Mouse (Mus musculus): ENCODE measurements at regions not wholly inside any gene's neighbourhood (a gene's known extent, or its start where the extent isn't known, plus 50 kb on each side); places are given as distances from the start of the nearest gene placed in this dataset.

DNA sequence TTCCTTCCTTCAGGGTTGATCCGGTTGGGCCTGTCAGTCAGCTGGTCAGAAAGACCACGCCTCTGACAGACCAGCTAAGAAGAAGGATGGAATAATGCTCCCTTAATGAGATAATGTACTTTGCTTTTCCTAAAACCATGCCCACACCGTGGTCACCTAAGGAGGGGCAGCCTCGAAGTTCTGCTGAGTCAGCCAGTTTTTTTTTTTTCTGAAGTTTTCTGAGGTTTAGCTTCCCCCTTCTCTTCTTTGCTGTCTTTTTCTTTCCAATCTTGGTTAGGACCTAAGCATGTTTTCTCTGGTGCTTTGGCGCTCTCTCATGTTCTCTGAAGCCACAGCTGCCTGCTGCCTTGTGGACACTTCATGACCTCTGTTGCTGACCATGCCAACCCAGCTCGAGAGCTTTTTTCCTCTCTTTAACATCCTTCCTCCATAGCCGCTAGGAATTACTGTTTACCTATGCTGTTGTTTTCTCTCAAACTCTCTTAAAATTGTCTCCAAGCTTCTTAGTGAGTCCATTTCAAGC lies 84.7 kb upstream of the Zfp648 start:
- no peak for DNase-seq (ENCODE audit: low read depth, low spot score)

DNA sequence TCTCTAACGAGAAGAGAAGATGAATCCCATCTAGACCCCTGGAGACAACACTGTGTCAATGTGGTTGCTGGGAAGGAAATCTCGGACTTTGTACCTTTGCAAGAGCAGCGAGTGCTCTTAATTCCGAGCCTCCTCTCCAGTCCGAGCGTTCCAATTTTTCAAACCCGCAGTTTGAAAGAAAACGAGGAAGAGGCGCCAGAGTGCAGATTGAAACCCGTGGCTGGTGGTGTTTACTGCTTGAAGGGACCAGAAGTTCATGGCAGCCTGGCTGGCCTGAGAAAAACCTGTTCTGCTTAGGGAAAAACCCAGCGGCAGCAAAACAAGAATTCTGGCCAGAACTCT lies 83.7 kb upstream of the Zfp648 start:
- DNase-seq (ENCODE audit: low read depth, low spot score), result peak; percentile 38

DNA sequence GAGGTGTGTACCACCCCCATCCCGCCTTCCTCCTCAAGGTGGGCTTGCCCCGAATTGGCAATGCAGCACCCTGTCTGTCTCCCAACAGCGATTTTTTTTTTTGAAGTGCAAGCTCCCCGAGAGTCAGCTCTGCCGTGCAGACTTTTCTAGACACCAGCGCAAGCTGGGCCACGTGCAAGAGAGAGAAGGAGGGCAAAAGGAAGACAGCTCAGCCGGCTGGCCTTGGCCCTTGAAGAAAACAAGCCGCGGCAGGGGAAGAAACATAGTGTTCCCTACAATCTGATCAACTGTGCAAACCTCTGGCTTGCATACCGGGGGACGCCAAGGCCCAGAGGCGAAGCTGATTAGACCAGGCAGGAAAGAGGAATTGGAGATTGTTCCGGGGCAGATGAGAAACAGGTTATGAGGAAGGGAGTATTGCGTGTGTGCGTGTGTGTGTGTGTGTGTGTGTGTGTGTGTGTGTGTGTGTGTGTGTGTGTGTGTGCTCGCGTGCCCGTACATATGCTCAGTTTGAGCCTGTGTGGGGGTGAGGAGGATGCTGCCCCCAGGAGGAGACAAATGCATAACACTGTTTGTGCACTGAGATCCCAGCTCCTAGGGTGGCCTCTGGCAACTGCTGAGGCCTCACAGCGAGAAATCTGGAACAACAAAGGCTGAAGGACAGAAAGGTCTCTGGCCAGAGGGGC lies 83.2 kb upstream of the Zfp648 start:
- peak; percentile 79 for DNase-seq (ENCODE audit: low read depth, low spot score)

DNA sequence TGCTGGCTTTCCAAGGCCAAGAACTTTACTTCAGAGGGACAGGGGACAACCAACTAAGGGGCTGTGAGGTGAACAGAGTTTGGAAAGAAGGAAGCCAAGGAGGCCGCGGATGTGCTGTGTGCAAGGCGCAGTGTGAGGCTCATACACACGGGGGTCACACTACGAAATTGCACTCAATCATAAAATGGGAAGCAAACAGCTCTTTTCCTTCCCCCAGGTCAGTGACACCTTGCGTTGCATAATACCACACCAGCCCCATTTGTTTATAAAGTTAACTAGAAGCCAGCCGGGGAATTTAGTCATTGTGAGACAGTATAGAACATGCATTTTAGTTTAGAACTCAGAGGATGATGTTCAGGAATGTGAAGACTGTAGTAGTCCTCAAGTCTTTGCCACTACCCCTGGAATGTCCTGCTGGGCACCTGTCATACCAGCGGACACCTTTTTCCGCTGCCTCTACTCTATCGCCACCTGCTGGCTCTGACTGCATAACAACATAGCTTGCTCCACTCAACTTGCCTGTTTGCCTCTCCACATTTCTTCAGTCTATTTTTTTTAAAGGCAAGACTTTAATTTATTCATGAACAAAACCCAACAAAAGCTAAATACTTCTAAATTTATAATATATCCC lies 82.5 kb upstream of the Zfp648 start:
- DNase-seq (ENCODE audit: low read depth, low spot score), result peak; percentile 82

- no peak for DNase-seq (ENCODE audit: low read depth, low spot score)
Observed at GRCm38 (mm10) chr1:154119611-154120010, 81.4 kb upstream of the Zfp648 start.

GRCm38 (mm10) chr1:154120693-154121092 lies 80.3 kb upstream of the Zfp648 start:
- DNase-seq (ENCODE audit: low read depth, low spot score), result no peak

GRCm38 (mm10) chr1:154124981-154125380 lies 76.0 kb upstream of the Zfp648 start:
- DNase-seq (ENCODE audit: low read depth, low spot score), result no peak

DNA sequence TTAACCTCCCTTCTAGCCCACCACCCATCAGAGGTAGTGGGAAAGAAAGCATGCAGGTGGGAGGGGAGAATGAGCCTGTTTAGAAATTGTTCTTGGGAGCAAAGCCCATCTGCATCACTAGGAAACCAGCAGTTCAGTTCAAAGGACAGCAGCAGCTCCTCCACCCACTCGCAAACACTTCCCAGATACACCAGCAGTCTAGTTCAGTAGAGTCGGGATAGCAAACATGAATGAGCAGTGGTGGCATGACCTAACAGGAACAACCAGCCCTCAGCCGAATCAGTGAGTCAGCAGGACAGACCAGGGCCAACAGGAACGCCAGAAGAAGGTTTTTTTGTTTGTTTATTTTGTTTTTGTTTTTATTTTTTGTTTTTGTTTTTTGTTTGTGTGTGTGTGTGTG lies 74.5 kb upstream of the Zfp648 start:
- no peak for DNase-seq (ENCODE audit: low read depth, low spot score)

GRCm38 (mm10) chr1:154139488-154139887 lies 61.5 kb upstream of the Zfp648 start:
- no peak for DNase-seq (ENCODE audit: low read depth, low spot score)

- no peak for DNase-seq (ENCODE audit: low read depth, low spot score)
Observed at GRCm38 (mm10) chr1:154143691-154144090, 57.3 kb upstream of the Zfp648 start.

- no peak for DNase-seq (ENCODE audit: low read depth, low spot score)
Observed at GRCm38 (mm10) chr1:154147001-154147571, 53.9 kb upstream of the Zfp648 start.

DNA sequence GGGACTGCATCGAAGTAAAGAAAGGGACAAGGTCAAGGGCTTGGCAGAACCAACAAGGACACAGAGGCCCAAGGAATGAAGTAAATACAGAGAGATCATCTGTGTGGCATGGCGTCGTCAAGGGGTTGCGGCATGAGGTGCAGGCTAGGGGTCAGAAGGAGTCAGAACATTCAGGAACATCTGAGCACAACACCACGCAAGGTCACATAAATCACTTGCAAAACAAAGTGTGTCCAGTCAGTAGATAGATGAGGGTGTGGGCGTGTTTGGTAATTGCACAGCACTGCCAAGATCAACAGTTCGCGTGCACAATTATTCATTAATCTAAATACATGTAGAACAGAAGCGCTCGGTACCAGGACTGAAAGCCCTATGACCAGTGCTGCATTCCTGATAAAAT lies 52.0 kb upstream of the Zfp648 start:
- no peak for DNase-seq (ENCODE audit: low read depth, low spot score)

GRCm38 (mm10) chr1:154149431-154150143 lies 51.4 kb upstream of the Zfp648 start:
- no peak for DNase-seq (ENCODE audit: low read depth, low spot score)

DNA sequence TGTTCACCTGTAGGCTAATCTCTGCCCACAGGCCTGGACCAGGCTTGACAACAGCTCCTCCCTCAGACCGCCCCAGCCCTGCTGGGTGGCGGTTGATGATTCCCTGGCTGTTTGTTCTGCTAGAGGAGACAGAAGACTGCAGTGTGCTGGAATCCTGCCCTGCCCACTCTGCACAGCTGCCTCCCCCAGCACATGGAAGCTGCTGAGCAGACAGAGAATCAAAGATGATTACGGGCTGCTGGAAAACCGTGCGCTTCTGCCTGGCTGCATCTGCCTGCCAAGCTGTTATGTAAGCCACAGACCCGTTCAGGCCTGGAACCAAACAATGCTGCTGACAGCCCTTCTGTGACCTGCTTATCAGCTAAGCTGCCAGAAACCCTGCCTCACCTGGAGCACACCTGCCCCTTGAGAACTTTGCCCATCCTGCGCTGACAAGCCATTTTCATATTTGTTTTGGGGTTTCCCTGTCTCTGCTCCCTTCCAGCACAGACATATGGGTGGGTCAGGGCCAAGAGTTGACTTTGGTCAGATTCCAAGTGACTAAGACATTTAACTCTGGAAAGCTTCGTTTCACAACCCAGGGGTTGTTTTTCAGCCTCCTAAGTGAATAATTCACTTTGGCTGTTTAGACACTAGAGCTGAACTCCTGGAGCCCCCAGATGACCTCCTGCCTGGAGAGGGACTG lies 50.7 kb upstream of the Zfp648 start:
- peak; percentile 39 for DNase-seq (ENCODE audit: low read depth, low spot score)
